In the genomic region with DNA sequence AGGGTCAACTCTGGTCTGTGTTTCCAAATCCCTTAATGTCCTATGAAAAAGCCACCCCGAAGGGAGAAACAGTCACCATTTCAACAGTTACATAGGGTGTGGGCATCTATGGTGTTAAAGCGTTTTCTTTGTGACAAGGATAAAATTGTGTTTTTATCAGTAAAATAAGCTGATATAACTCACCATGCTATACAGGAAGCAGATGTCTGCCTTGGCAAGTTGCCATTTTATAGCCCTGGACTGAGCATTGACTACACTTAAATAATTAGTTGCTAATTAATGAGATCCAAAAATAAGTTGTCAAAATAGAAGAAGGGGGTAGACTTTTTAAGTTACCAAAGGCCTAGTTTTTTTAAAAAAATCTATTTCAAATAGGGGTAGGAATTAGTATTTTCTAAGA, we compare ENCODE assay signal across 18 mouse cellular contexts. TPM values are rescaled to one million over a fixed set of nuclear protein-coding genes. Genes with fewer than 3 reads are reported as not detected.
"Had no signal": no experiment of that assay in that cellular context is flagged by ENCODE, and none has a peak within 500 bp of the region (broad histone marks: within the 10 kb centered on the region; RNA-seq: fewer than 3 reads in every experiment).

No protein-coding gene starts in this region.

- H3K27me3 ChIP-seq: limb, embryonic 13.5 days; liver, embryonic 12.5 days; liver, embryonic 15.5 days; midbrain, embryonic 13.5 days; stomach, embryonic 15.5 days had no signal

- H3K9ac ChIP-seq: limb, embryonic 13.5 days; liver, embryonic 12.5 days; liver, embryonic 15.5 days; midbrain, embryonic 13.5 days; stomach, embryonic 15.5 days had no signal

- H3K27ac ChIP-seq: kidney, postnatal 0 days; layer of hippocampus, adult 2 months; limb, embryonic 10.5 days; limb, embryonic 13.5 days; liver, embryonic 12.5 days; liver, embryonic 15.5 days; macrophage; midbrain, embryonic 13.5 days; stomach, embryonic 15.5 days had no signal

- H3K4me1 ChIP-seq: liver, embryonic 12.5 days; liver, embryonic 15.5 days had no signal

- H3K9me3 ChIP-seq: limb, embryonic 10.5 days; limb, embryonic 13.5 days; liver, embryonic 12.5 days; liver, embryonic 15.5 days; midbrain, embryonic 13.5 days; stomach, embryonic 15.5 days had no signal

- H3K4me2 ChIP-seq: limb, embryonic 13.5 days; liver, embryonic 12.5 days; liver, embryonic 15.5 days; midbrain, embryonic 13.5 days; stomach, embryonic 15.5 days had no signal

- ATAC-seq: liver, embryonic 12.5 days; midbrain, embryonic 13.5 days had no signal

- H3K4me3 ChIP-seq: layer of hippocampus, adult 2 months; limb, embryonic 10.5 days; limb, embryonic 13.5 days; liver, embryonic 12.5 days; liver, embryonic 15.5 days; midbrain, embryonic 13.5 days; stomach, embryonic 15.5 days had no signal

- H3K36me3 ChIP-seq: liver, embryonic 12.5 days; liver, embryonic 15.5 days; stomach, embryonic 15.5 days had no signal

- DNase-seq: kidney, adult 2 months; kidney, postnatal 25 days; layer of hippocampus, adult 9-11 months; liver; lung, adult 18-20 months; lung, postnatal 14 days; right cerebral cortex, postnatal 25 days; spleen, adult 18-20 months; thymus, postnatal 25 days had no signal

RNA-seq across cellular contexts. Expression of a gene that starts 11.4 kb away (rescaled TPM):
- polyA plus RNA-seq: macrophage had no signal
